Mouse (Mus musculus) limb, embryonic 13.5 days (tissue): ENCODE results near the gene Disp3. TPM values are rescaled to one million over a fixed set of nuclear protein-coding genes. Genes with fewer than 3 reads are reported as not detected.

Source experiments
- ATAC-seq: fragments of 200-750 bp; cut with Nextera tagmentation; 2 replicates; pipeline ENCODE4 v1.8.0; 2017; ENCODE audit warnings: low read depth, moderate number of reproducible peaks, moderate TSS enrichment; ENCODE audit not compliant: low FRiP score
- H3K27ac ChIP-seq: fragments of 300-500 bp; sonication (generic); 2 replicates; pipeline ENCODE4 v1.5.1; 2015; ENCODE audit warnings: inconsistent platforms, mild to moderate bottlenecking, moderate library complexity
- H3K27me3 ChIP-seq: fragments of 300-500 bp; sonication (generic); 2 replicates; pipeline ENCODE4 v1.6.1; 2015; ENCODE audit warnings: mild to moderate bottlenecking, inconsistent platforms
- H3K36me3 ChIP-seq: fragments of 300-500 bp; sonication (generic); 2 replicates; pipeline ENCODE4 v1.6.1; 2015; ENCODE audit warnings: inconsistent platforms, mild to moderate bottlenecking, moderate library complexity
- H3K4me1 ChIP-seq: fragments of 300-500 bp; sonication (generic); 2 replicates; pipeline ENCODE4 v1.6.1; 2015; ENCODE audit warnings: inconsistent platforms
- H3K4me2 ChIP-seq: fragments of 300-500 bp; sonication (generic); replicated peaks from 2 replicates; pipeline ENCODE4 v1.6.1; 2015; ENCODE audit warnings: inconsistent platforms, mild to moderate bottlenecking, moderate library complexity
- H3K4me3 ChIP-seq: fragments of 300-500 bp; sonication (generic); 2 replicates; pipeline ENCODE4 v1.5.1; 2015; ENCODE audit warnings: moderate library complexity, mild to moderate bottlenecking, inconsistent platforms
- H3K9ac ChIP-seq: fragments of 300-500 bp; sonication (generic); 2 replicates; pipeline ENCODE4 v1.6.1; 2015; ENCODE audit warnings: mild to moderate bottlenecking, inconsistent platforms
- H3K9me3 ChIP-seq: fragments of 300-500 bp; sonication (generic); 2 replicates; pipeline ENCODE4 v1.6.1; 2016; ENCODE audit warnings: inconsistent platforms
- WGBS: fragments of 180-500 bp; shearing (Covaris S2); methylation state at CpG from one replicate; pipeline ENCODE4 v1.1.7; 2015; 5-methylcytosine and 5-hydroxymethylcytosine counted together
- polyA plus RNA-seq: library from polyadenylated mRNA; unstranded; fragments of >200 nt; fragmentation: Nextera tagmentation; extraction: Ambion mirVana; gene quantifications from 2 replicates; pipeline ENCODE4 v1.2.1, GENCODE M21; 2015

Disp3 gene
- polyA plus RNA-seq, 1 experiment from 2014 or later: 0.32 TPM

- Histone ChIP-seq H3K27me3 (peaks cover 4% of the 10 kb centered on the region; the same call in 1 of the 2 replicates), H3K4me3 (no peak overlapping the region), H3K9me3 (no peaks in the 10 kb centered on the region), H3K4me2 (no peak overlapping the region), H3K36me3 (no peaks in the 10 kb centered on the region), H3K27ac (no peak overlapping the region), H3K4me1 (no peaks in the 10 kb centered on the region), H3K9ac (no peak overlapping the region)
- no peak for ATAC-seq
- 65% methylated on average over 6 of the region's 6 CpGs for WGBS
Measured at GRCm38 (mm10) chr4:148238919-148239318, 48.8 kb downstream of the Disp3 start.

- Histone ChIP-seq H3K9me3 (no peaks in the 10 kb centered on the region), H3K27me3 (peaks cover 4% of the 10 kb centered on the region; the same call in 1 of the 2 replicates), H3K27ac (no peak overlapping the region), H3K9ac (no peak overlapping the region), H3K4me1 (no peaks in the 10 kb centered on the region), H3K4me2 (no peak overlapping the region), H3K4me3 (no peak overlapping the region), H3K36me3 (no peaks in the 10 kb centered on the region)
- no peak for ATAC-seq
- 57% methylated on average over 9 of the region's 9 CpGs for WGBS
Measured at GRCm38 (mm10) chr4:148238218-148238617, 49.5 kb downstream of the Disp3 start.

GRCm38 (mm10) chr4:148236664-148237063 is 51.1 kb downstream of the Disp3 start:
- no peaks in the 10 kb centered on the region for H3K9me3 ChIP-seq
- WGBS: 85% methylated on average over 8 of the region's 8 CpGs
- H3K27ac ChIP-seq: no peak overlapping the region
- no peak overlapping the region for H3K4me3 ChIP-seq
- H3K4me1 ChIP-seq: no peaks in the 10 kb centered on the region
- ATAC-seq: no peak
- H3K4me2 ChIP-seq: no peak overlapping the region
- no peak overlapping the region for H3K9ac ChIP-seq
- no peaks in the 10 kb centered on the region for H3K36me3 ChIP-seq
- peaks cover 4% of the 10 kb centered on the region; the same call in 1 of the 2 replicates for H3K27me3 ChIP-seq

GRCm38 (mm10) chr4:148233061-148233460 is 54.7 kb downstream of the Disp3 start:
- Histone ChIP-seq H3K9ac (no peak overlapping the region), H3K4me1 (no peaks in the 10 kb centered on the region), H3K9me3 (no peaks in the 10 kb centered on the region), H3K27me3 (no peaks in the 10 kb centered on the region; the same call in 1 of the 2 replicates), H3K4me2 (no peak overlapping the region), H3K27ac (no peak overlapping the region), H3K36me3 (no peaks in the 10 kb centered on the region), H3K4me3 (no peak overlapping the region)
- no peak for ATAC-seq
- WGBS: 79% methylated on average over 9 of the region's 9 CpGs

GRCm38 (mm10) chr4:148232615-148233014 is 55.1 kb downstream of the Disp3 start:
- ATAC-seq: no peak

GRCm38 (mm10) chr4:148232124-148232523 is 55.6 kb downstream of the Disp3 start:
- Histone ChIP-seq H3K36me3 (no peaks in the 10 kb centered on the region), H3K9ac (no peak overlapping the region), H3K4me2 (no peak overlapping the region), H3K27me3 (no peaks in the 10 kb centered on the region; the same call in 1 of the 2 replicates), H3K4me3 (no peak overlapping the region), H3K9me3 (no peaks in the 10 kb centered on the region), H3K27ac (no peak overlapping the region), H3K4me1 (no peaks in the 10 kb centered on the region)
- WGBS: 42% methylated on average over 4 of the region's 4 CpGs
- ATAC-seq: no peak

More at GRCm38 (mm10) chr4:148232615-148233014, 55.1 kb downstream of the Disp3 start:
- Histone ChIP-seq H3K27ac (no peak overlapping the region), H3K27me3 (no peaks in the 10 kb centered on the region; the same call in 1 of the 2 replicates), H3K4me2 (no peak overlapping the region), H3K36me3 (no peaks in the 10 kb centered on the region), H3K9ac (no peak overlapping the region), H3K4me3 (no peak overlapping the region), H3K9me3 (no peaks in the 10 kb centered on the region), H3K4me1 (no peaks in the 10 kb centered on the region)
- WGBS: 46% methylated on average over 10 of the region's 10 CpGs

GRCm38 (mm10) chr4:148229646-148230045 is 58.1 kb downstream of the Disp3 start:
- H3K9me3 ChIP-seq: no peaks in the 10 kb centered on the region
- peaks cover 3% of the 10 kb centered on the region; the same call in 1 of the 2 replicates for H3K27me3 ChIP-seq
- no peak overlapping the region for H3K4me2 ChIP-seq
- no peaks in the 10 kb centered on the region for H3K36me3 ChIP-seq
- ATAC-seq: peak; percentile 44; the same call in 1 of the 2 replicates
- WGBS: 8% methylated on average over 16 of the region's 16 CpGs
- no peak overlapping the region for H3K9ac ChIP-seq
- H3K4me1 ChIP-seq: no peaks in the 10 kb centered on the region
- no peak overlapping the region for H3K27ac ChIP-seq
- no peak overlapping the region for H3K4me3 ChIP-seq

- H3K27ac ChIP-seq: no peak overlapping the region
- peaks cover 53% of the 10 kb centered on the region for H3K27me3 ChIP-seq
- WGBS: 49% methylated on average over 10 of the region's 10 CpGs
- H3K4me2 ChIP-seq: no peak overlapping the region
- no peak overlapping the region for H3K4me3 ChIP-seq
- H3K36me3 ChIP-seq: no peaks in the 10 kb centered on the region
- peaks cover 2% of the 10 kb centered on the region; the same call in 1 of the 2 replicates for H3K4me1 ChIP-seq
- no peaks in the 10 kb centered on the region for H3K9me3 ChIP-seq
- no peak for ATAC-seq
- H3K9ac ChIP-seq: no peak overlapping the region
Measured at GRCm38 (mm10) chr4:148222983-148223382, 64.8 kb downstream of the Disp3 start.

- no peak for ATAC-seq
- Histone ChIP-seq H3K36me3 (no peaks in the 10 kb centered on the region), H3K9me3 (no peaks in the 10 kb centered on the region), H3K4me2 (no peak overlapping the region), H3K9ac (no peak overlapping the region), H3K4me1 (peaks cover 3% of the 10 kb centered on the region; the same call in 1 of the 2 replicates), H3K4me3 (no peak overlapping the region), H3K27me3 (peaks cover 63% of the 10 kb centered on the region), H3K27ac (no peak overlapping the region)
- 2% methylated on average over 10 of the region's 10 CpGs for WGBS
Measured at GRCm38 (mm10) chr4:148220656-148221055, 67.1 kb downstream of the Disp3 start.

GRCm38 (mm10) chr4:148218238-148218637 is 69.5 kb downstream of the Disp3 start:
- Histone ChIP-seq H3K27me3 (peaks cover 80% of the 10 kb centered on the region), H3K27ac (no peak overlapping the region)
- WGBS: 1% methylated on average over 10 of the region's 10 CpGs

GRCm38 (mm10) chr4:148215264-148215900 is 72.4 kb downstream of the Disp3 start:
- Histone ChIP-seq H3K27ac (no peak overlapping the region), H3K9me3 (no peaks in the 10 kb centered on the region), H3K27me3 (peaks cover 67% of the 10 kb centered on the region), H3K4me1 (peaks cover 10% of the 10 kb centered on the region), H3K36me3 (no peaks in the 10 kb centered on the region), H3K4me3 (no peak overlapping the region), H3K9ac (no peak overlapping the region), H3K4me2 (no peak overlapping the region)
- 52% methylated on average over 11 of the region's 11 CpGs for WGBS
- no peak for ATAC-seq

More at GRCm38 (mm10) chr4:148218238-148218637, 69.5 kb downstream of the Disp3 start:
- Histone ChIP-seq H3K36me3 (no peaks in the 10 kb centered on the region), H3K4me1 (peaks cover 10% of the 10 kb centered on the region), H3K9ac (no peak overlapping the region), H3K4me2 (no peak overlapping the region), H3K4me3 (no peak overlapping the region), H3K9me3 (no peaks in the 10 kb centered on the region)
- no peak for ATAC-seq

- H3K9ac ChIP-seq: no peak overlapping the region
- H3K4me1 ChIP-seq: peaks cover 10% of the 10 kb centered on the region
- no peak overlapping the region for H3K4me3 ChIP-seq
- peaks cover 59% of the 10 kb centered on the region for H3K27me3 ChIP-seq
- 49% methylated on average over 5 of the region's 5 CpGs for WGBS
- no peaks in the 10 kb centered on the region for H3K36me3 ChIP-seq
- ATAC-seq: no peak
- H3K27ac ChIP-seq: no peak overlapping the region
- H3K9me3 ChIP-seq: no peaks in the 10 kb centered on the region
- H3K4me2 ChIP-seq: no peak overlapping the region
Measured at GRCm38 (mm10) chr4:148214460-148215136, 73.2 kb downstream of the Disp3 start.
